Mouse (Mus musculus) bone marrow, adult 2 months (tissue): ENCODE results near the gene Hoxc9.

Experiments used
- CTCF ChIP-seq: fragments of 200-500 bp; IDR thresholded peaks from 2 replicates; pipeline ENCODE4 v1.5.1; 2011; ENCODE audit warnings: low read length, control low read depth; ENCODE audit not compliant: control insufficient read depth, insufficient read depth
- POLR2A ChIP-seq: fragments of 200-500 bp; IDR thresholded peaks from 2 replicates; pipeline ENCODE4 v1.6.1; 2011; ENCODE audit warnings: low read depth, mild to moderate bottlenecking, control low read depth, low read length, borderline replicate concordance; ENCODE audit not compliant: control insufficient read depth

DNA sequence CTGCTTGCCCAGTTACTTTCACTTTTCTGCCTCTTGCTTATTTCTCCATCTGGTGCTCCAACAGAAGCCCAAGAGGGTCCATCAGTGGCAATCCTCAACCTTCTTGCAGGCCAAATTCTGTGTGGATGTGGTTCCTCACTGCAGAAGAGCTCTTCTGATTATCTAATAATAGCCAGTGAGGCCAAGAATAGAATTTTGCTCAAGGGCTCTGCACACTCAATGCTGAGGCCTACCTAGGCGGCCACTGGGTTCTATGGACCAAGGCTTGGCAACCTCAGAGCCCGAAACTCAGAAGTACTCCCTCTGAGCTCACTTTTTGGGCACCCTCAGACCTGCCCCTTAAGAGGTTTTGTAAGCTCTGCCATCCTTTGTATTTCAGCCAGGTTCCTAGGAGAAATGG lies 25.1 kb downstream of the Hoxc9 start:
- TF ChIP-seq POLR2A, result no peak
- TF ChIP-seq CTCF, result no peak
